Mouse (Mus musculus) kidney, embryonic 15.5 days (tissue): Measurements from ENCODE around the gene Zfp981. TPM values are rescaled to one million over a fixed set of nuclear protein-coding genes. Genes with fewer than 3 reads are reported as not detected.
"Not testable (repeated sequence)": the region's sequence is repeated elsewhere in the genome, so short reads cannot be mapped to it uniquely, and the experiment has no call there.

Source experiments
- ATAC-seq: fragments of 200-750 bp; cut with Nextera tagmentation; replicated peaks from 2 replicates; pipeline ENCODE4 v1.8.0; 2017; ENCODE audit warnings: moderate TSS enrichment; ENCODE audit not compliant: low FRiP score
- H3K27ac ChIP-seq: fragments of 300-500 bp; sonication (generic); 2 replicates; pipeline ENCODE4 v1.5.1; 2015; ENCODE audit warnings: mild to moderate bottlenecking, inconsistent platforms
- H3K27me3 ChIP-seq: fragments of 300-500 bp; sonication (generic); 2 replicates; pipeline ENCODE4 v1.6.1; 2015; ENCODE audit warnings: inconsistent platforms
- H3K36me3 ChIP-seq: fragments of 300-500 bp; sonication (generic); 2 replicates; pipeline ENCODE4 v1.6.1; 2015; ENCODE audit warnings: inconsistent platforms
- H3K4me1 ChIP-seq: fragments of 300-500 bp; sonication (generic); 2 replicates; pipeline ENCODE4 v1.6.1; 2015; ENCODE audit warnings: inconsistent platforms
- H3K4me2 ChIP-seq: fragments of 300-500 bp; sonication (generic); 2 replicates; pipeline ENCODE4 v1.6.1; 2015; ENCODE audit warnings: moderate library complexity, mild to moderate bottlenecking, inconsistent platforms
- H3K4me3 ChIP-seq: fragments of 300-500 bp; sonication (generic); replicated peaks from 2 replicates; pipeline ENCODE4 v1.5.1; 2015; ENCODE audit warnings: mild to moderate bottlenecking, inconsistent platforms
- H3K9ac ChIP-seq: fragments of 300-500 bp; sonication (generic); 2 replicates; pipeline ENCODE4 v1.6.1; 2015; ENCODE audit warnings: mild to moderate bottlenecking, inconsistent platforms
- H3K9me3 ChIP-seq: fragments of 300-500 bp; sonication (generic); replicated peaks from 2 replicates; pipeline ENCODE4 v1.6.1; 2016; ENCODE audit warnings: inconsistent platforms
- WGBS: fragments of 180-500 bp; shearing (Covaris S2); methylation state at CpG from one replicate; pipeline ENCODE4 v1.1.7; 2015; ENCODE audit warnings: mixed read lengths; 5-methylcytosine and 5-hydroxymethylcytosine counted together
- polyA plus RNA-seq: library from polyadenylated mRNA; unstranded; fragments of >200 nt; fragmentation: Nextera tagmentation; extraction: Ambion mirVana; gene quantifications from 2 replicates; pipeline ENCODE4 v1.2.1, GENCODE M21; 2015

Zfp981 gene
- polyA plus RNA-seq, 1 experiment from 2014 or later, result 0.06 TPM

DNA sequence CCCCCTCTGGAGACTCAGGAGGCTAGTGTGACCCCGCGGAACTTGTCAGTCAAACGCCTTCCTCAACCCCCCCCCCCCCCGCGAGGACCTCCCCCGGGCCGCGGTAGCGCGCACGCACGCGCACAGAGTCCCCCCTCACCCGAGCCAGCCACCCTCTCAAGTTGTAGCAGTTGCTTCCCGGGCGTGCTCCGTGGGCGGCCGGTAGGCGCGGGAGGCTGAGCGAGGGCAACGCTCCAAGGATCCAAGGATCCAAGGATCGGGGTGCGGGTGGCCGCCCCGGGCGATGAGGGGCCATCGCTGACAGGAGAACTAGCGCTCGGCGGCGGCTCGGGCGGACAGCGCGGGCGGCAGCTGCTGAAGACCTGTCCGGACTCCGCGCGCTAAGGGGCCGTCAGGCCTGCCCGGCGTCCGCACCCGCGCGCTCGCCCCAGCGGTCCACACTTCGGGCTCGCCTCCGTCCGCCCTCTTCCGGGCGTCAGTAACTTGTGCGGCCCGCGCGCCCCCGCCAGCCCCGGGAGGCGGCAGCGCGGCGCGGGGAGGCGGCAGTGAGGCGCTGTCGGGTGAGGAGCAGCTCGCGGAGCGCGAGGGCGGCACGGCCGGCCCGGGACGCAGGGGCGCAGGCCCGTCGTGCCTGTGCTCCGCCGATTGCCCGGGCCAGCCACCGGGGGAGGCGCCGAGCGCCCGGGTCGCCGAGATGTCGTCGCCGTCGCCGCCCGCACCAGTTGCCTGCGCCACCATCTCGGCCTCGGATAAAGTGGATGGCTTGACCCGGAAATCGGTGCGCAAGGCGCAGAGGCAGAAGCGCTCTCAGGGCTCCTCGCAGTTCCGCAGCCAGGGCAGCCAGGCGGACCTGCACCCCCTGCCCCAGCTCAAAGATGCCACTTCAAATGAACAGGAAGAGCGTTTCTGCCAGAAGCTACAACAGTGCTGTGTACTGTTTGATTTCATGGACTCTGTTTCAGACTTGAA lies 78.4 kb downstream of the Zfp981 start:
- H3K27me3 ChIP-seq, H3K9ac ChIP-seq: not testable (repeated sequence)
- ATAC-seq, result peak; percentile 98

More for the DNA sequence above, 78.4 kb downstream of the Zfp981 start:
- not testable (repeated sequence) for H3K36me3 ChIP-seq, H3K27ac ChIP-seq, H3K9me3 ChIP-seq, H3K4me3 ChIP-seq, H3K4me1 ChIP-seq
- 0% methylated on average over 17 of the region's 111 CpGs for WGBS
- H3K4me2 ChIP-seq, result peak overlapping the region; percentile 39; the same call in 1 of the 2 replicates

Other genes with a start within 250 kb of the Zfp981 start
- 3.9 TPM in 2 replicates for gene Zfp992, start 53.0 kb upstream of the Zfp981 start, polyA plus RNA-seq
- 3.1 and 4.4 TPM in 2 replicates for gene Zfp993, start 108.9 kb downstream of the Zfp981 start, polyA plus RNA-seq